Mouse (Mus musculus): ENCODE results near the gene Olfr819.
"Not testable (repeated sequence)": the region's sequence is repeated elsewhere in the genome, so short reads cannot be mapped to it uniquely, and the experiment has no call there.

Gene Olfr819

DNA sequence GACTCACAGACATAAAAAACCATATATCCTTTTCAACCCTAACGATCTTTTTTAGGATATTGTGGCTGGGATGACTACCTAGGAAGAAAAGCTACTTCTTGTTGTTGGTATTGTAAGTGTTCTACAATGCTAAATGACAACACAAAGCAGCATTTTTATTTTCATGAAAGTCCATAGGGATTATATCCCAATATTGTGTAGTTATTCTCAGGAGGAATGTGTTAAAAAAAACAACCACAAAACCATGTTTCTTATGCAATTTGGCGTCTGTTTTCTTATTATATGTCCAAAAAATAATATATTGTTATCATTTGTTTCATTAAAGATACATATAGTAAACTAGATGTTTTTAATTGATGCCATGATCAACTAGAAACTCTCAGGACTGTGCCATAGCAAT is at the start of gene Olfr819:
Gene Olfr819, minus strand, starts transcription at position 101 of the 400 bp plus-strand sequence.
- not testable (repeated sequence) for DNase-seq

DNA sequence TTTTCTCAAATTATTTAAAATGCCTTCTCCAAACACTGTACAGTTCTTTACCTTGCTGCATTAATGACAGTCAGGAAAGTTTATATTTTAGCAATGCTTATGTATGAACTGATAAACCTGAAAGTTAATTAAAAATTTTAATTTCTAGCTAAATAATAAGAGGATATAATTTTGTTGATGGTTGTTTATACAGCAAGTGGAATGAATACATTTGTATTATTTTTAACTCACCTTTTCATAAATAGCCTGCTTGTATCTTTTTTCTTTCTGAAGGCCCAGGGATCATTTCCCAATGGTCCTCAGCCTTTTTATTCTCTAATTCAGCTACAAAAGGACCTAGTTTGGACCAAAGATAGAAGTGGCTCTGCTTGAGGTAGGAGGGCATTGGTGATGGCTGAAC is 45.3 kb upstream of the Olfr819 start, which contains the start of gene Olfr820:
Gene Olfr820, plus strand, starts transcription at position 301 of the 400 bp plus-strand sequence.
- DNase-seq, result no peak

DNA sequence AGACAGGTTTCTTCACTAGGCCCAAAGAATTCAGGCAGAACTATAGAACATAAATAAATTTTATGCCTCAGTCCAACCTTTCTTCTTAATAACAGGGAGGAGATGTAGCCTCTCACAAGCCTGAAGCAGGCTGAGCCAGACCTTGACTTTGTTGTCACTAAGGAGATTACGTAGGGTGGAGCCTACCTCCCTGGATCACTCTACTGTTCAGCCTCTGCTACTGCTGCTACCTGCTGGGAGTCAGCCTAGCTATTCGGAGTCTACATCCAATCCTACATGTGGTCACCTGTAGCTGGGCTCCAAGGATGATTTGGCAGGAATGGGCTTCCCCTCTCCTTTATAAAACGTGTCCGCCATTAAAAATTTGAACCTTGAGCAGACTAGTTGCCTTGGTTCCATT is 38.3 kb upstream of the Olfr819 start:
- DNase-seq, result not testable (repeated sequence)

DNA sequence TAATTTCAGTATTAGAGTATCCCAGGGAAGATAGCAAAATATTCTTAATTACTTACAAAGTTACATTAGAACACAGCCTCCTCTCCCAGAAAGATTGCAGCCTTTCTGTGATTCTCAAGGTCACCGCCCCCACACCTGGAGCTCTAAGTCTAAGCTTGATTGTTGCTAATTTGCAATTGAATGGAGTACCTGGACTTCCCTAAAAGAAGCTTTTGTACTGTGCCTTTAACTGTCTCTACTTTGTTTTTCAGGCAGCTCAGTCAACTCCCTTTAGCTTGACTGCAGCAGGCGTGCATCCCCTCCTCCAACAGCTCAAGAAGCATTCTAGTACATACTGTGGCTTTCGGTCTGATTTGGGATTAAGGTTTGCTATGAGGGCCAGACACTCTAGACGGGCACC is 37.0 kb upstream of the Olfr819 start:
- not testable (repeated sequence) for DNase-seq

DNA sequence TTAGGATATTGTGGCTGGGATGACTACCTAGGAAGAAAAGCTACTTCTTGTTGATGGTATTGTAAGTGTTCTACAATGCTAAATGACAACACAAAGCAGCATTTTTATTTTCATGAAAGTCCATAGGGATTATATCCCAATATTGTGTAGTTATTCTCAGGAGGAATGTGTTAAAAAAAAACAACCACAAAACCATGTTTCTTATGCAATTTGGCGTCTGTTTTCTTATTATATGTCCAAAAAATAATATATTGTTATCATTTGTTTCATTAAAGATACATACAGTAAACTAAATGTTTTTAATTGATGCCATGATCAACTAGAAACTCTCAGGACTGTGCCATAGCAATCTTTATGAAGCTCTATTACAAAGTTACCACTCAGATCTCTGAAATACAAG is 17.9 kb upstream of the Olfr819 start, which contains the start of gene Gm10310:
Gene Gm10310, minus strand, starts transcription at position 101 of the 400 bp plus-strand sequence.
- DNase-seq, result not testable (repeated sequence)

DNA sequence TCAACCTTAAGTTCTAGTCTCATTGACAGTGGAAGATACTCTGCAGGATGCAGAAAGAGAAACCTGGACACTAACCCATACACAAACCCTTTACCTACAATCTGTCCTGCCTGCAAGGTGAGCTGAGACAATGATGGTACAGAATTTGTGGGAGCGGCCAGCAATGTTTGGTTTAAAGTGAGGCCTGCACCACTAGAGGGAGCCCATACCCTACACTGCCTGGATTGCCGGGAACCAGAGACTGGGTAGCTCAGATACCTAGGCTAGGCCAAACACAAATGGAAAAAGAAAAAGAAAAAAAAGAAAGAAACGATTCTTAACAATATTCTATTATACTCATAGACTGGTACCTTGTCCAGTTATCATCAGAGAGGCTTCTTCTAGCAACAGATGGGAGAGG is 14.8 kb upstream of the Olfr819 start:
- DNase-seq, result not testable (repeated sequence)

DNA sequence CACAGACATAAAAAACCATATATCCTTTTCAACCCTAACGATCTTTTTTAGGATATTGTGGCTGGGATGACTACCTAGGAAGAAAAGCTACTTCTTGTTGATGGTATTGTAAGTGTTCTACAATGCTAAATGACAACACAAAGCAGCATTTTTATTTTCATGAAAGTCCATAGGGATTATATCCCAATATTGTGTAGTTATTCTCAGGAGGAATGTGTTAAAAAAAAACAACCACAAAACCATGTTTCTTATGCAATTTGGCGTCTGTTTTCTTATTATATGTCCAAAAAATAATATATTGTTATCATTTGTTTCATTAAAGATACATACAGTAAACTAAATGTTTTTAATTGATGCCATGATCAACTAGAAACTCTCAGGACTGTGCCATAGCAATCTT is 9.0 kb upstream of the Olfr819 start, which contains the start of gene Olfr247:
Gene Olfr247, minus strand, starts transcription at position 101 of the 400 bp plus-strand sequence.
- DNase-seq, result not testable (repeated sequence)

DNA sequence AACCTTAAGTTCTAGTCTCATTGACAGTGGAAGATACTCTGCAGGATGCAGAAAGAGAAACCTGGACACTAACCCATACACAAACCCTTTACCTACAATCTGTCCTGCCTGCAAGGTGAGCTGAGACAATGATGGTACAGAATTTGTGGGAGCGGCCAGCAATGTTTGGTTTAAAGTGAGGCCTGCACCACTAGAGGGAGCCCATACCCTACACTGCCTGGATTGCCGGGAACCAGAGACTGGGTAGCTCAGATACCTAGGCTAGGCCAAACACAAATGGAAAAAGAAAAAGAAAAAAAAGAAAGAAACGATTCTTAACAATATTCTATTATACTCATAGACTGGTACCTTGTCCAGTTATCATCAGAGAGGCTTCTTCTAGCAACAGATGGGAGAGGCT is 5.9 kb upstream of the Olfr819 start:
- DNase-seq, result not testable (repeated sequence)

DNA sequence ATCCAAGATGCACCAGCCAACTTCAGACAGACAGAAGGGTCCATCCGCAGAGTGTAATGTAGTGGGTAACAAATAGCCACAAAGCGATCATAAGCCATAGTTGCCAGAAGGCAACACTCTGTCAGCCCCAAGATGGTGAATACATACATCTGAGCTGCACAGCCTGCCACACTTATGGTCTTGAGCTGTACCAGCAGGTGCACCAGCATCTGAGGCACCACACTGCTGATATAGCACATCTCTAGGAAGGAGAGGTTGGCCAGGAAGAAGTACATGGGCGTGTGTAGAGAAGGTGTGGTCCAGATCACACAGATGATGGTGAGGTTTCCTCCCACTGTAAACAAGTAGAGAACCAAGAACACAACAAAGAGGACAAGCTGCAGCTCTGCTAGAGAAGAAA is 834 bp downstream of the Olfr819 start:
- DNase-seq, result not testable (repeated sequence)

DNA sequence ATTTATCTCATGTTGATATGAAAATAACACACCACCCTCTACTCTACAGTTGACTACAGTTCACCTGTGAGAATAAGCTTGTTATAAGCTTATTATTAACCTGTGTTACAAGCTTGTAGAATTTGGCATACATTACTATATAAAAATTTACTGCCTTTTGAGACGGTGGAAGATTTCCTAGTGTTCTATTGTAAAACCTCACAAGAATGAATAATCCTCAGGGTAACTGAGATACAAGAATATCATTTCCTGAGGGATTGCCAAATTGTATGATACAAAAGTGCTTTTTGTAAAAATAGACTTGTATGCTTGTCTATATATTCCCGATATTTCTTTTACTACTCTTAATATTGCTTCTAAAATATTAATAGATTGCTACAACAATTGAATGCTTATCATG is 18.1 kb downstream of the Olfr819 start, which contains the start of gene Olfr818:
Gene Olfr818, minus strand, starts transcription at position 101 of the 400 bp plus-strand sequence.
- no peak for DNase-seq

DNA sequence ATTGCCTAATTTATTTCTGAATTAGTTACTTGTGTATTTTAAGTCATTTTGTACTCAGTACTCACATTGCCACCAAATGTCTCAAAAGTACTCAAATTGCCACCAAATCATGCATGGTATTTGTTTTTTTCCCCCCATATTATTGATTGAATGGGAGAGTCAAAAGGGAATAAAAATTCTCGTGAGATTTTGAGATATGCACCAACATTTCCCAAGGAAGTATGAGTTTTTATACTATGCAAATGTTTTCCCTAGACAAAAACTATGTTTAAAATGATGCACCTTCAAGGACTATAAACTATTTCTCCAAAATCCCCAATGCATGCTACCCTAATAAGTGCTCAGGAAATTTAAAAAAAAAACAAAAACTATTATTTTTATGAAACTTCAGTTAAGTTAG is 51.6 kb downstream of the Olfr819 start, which contains the start of gene Olfr816:
Gene Olfr816, minus strand, starts transcription at position 101 of the 400 bp plus-strand sequence.
- DNase-seq, result no peak

Data from kidney, adult 8-10 months (tissue).